1 mouse cellular context compared by ENCODE assay signal in genomic region chr8:125031276-125031675, GRCm38 (mm10).
TF ChIP-seq lines count a peak whose summit lies in the region.

No protein-coding gene starts in this region.

TF ChIP-seq in MEL, 35 proteins besides CTCF, POLR2A, EP300 and RAD21 (continued from another document):
- TF ChIP-seq MXI1 (IDR thresholded peaks at IDR 0.05; ENCODE audit: low read depth, low read length): 0 out of 2 replicates have a peak, but pooled peaks have one; percentile 21
- peak; percentile 65; the same call in 1 of the 2 replicates for TF ChIP-seq GATA1 (IDR thresholded peaks at IDR 0.05; ENCODE audit: low read depth, low read length)
- peak; percentile 6; the same call in 1 of the 2 replicates for TF ChIP-seq NRF1 (IDR thresholded peaks at IDR 0.05; ENCODE audit: insufficient read depth, low read depth, low read length, poor library complexity, severe bottlenecking)
- TF ChIP-seq ZMIZ1 (IDR thresholded peaks at IDR 0.05; ENCODE audit: low read depth, low read length): 0 out of 2 replicates have a peak, but pooled peaks have one; percentile 47
- no peak for TF ChIP-seq MEF2A (IDR thresholded peaks at IDR 0.05; ENCODE audit: extremely low read depth, insufficient replicate concordance, low read depth, low read length, poor library complexity, severe bottlenecking)
TF ChIP-seq in MEL: peak in this region for 8.
